Mouse (Mus musculus) intestine, embryonic 14.5 days (tissue): ENCODE measurements around the gene Lhfpl2. TPM values are rescaled to one million over a fixed set of nuclear protein-coding genes. Genes with fewer than 3 reads are reported as not detected.

Experiments used
- ATAC-seq: fragments of 200-750 bp; cut with Nextera tagmentation; replicated peaks from 2 replicates; pipeline ENCODE4 v1.8.0; 2017; ENCODE audit warnings: low read depth, moderate number of reproducible peaks, moderate TSS enrichment, moderate library complexity; ENCODE audit not compliant: low FRiP score, low TSS enrichment
- DNase-seq: peaks from one replicate; pipeline ENCODE4 v3.0.0-alpha.2; 2018; ENCODE audit warnings: low spot score
- H3K27ac ChIP-seq: fragments of 300-500 bp; sonication (generic); 2 replicates; pipeline ENCODE4 v1.5.1; 2014; ENCODE audit warnings: low read depth, mild to moderate bottlenecking, control low read depth
- H3K27me3 ChIP-seq: fragments of 300-500 bp; sonication (generic); replicated peaks from 2 replicates; pipeline ENCODE4 v1.6.1; 2014; ENCODE audit warnings: low read length, control low read depth; ENCODE audit not compliant: control insufficient read depth, insufficient read depth
- H3K36me3 ChIP-seq: fragments of 300-500 bp; sonication (generic); 2 replicates; pipeline ENCODE4 v1.6.1; 2014; ENCODE audit warnings: low read length, control low read depth; ENCODE audit not compliant: control insufficient read depth, insufficient read depth
- H3K4me1 ChIP-seq: fragments of 300-500 bp; sonication (generic); replicated peaks from 2 replicates; pipeline ENCODE4 v1.6.1; 2014; ENCODE audit warnings: low read length, control low read depth, mixed read lengths; ENCODE audit not compliant: control insufficient read depth, insufficient read depth
- H3K4me2 ChIP-seq: fragments of 300-500 bp; sonication (generic); 2 replicates; pipeline ENCODE4 v1.6.1; 2014; ENCODE audit warnings: low read length
- H3K4me3 ChIP-seq: fragments of 300-500 bp; sonication (generic); 2 replicates; pipeline ENCODE4 v1.5.1; 2014; ENCODE audit warnings: low read depth, low read length, control low read depth, mixed read lengths
- H3K9ac ChIP-seq: fragments of 300-500 bp; sonication (generic); 2 replicates; pipeline ENCODE4 v1.6.1; 2014; ENCODE audit warnings: mild to moderate bottlenecking, low read length
- H3K9me3 ChIP-seq: fragments of 300-500 bp; sonication (generic); 2 replicates; pipeline ENCODE4 v1.6.1; 2016; ENCODE audit warnings: low read length, control low read depth; ENCODE audit not compliant: control insufficient read depth
- WGBS: fragments of 180-500 bp; shearing (Covaris S2); extraction: QIAGEN DNeasy Blood & Tissue Kit; methylation state at CpG from one replicate; pipeline ENCODE4 v1.1.7; 2014; 5-methylcytosine and 5-hydroxymethylcytosine counted together
- polyA plus RNA-seq: library from polyadenylated mRNA; unstranded; fragments of >200 nt; fragmentation: Nextera tagmentation; extraction: Ambion mirVana; gene quantifications from 2 replicates; pipeline ENCODE4 v1.2.1, GENCODE M21; 2014

The Lhfpl2 gene
- polyA plus RNA-seq, 1 experiment from 2014 or later: 17.3 TPM

- 69% methylated on average over 9 of the region's 9 CpGs for WGBS
Measured at GRCm38 (mm10) chr13:94087061-94087460, 29.5 kb downstream of the Lhfpl2 start.

GRCm38 (mm10) chr13:94088788-94089187 lies 31.2 kb downstream of the Lhfpl2 start:
- Histone ChIP-seq H3K27ac (no peak overlapping the region), H3K36me3 (no peaks in the 10 kb centered on the region), H3K27me3 (no peaks in the 10 kb centered on the region), H3K9me3 (no peaks in the 10 kb centered on the region), H3K4me3 (no peak overlapping the region), H3K4me2 (no peak overlapping the region), H3K4me1 (peaks cover 11% of the 10 kb centered on the region; the same call in 1 of the 2 replicates), H3K9ac (no peak overlapping the region)
- DNase-seq: no peak
- ATAC-seq: no peak
- 79% methylated on average over 9 of the region's 9 CpGs for WGBS

More at GRCm38 (mm10) chr13:94087061-94087460, 29.5 kb downstream of the Lhfpl2 start:
- Histone ChIP-seq H3K4me2 (no peak overlapping the region), H3K4me3 (no peak overlapping the region), H3K36me3 (no peaks in the 10 kb centered on the region), H3K27ac (no peak overlapping the region), H3K9ac (no peak overlapping the region), H3K27me3 (no peaks in the 10 kb centered on the region), H3K9me3 (no peaks in the 10 kb centered on the region), H3K4me1 (0 out of 2 replicates have a peak, but pooled peaks cover 4% of the 10 kb centered on the region)
- no peak for DNase-seq
- no peak for ATAC-seq

GRCm38 (mm10) chr13:94089286-94089685 lies 31.7 kb downstream of the Lhfpl2 start:
- H3K9ac ChIP-seq: no peak overlapping the region
- no peak overlapping the region for H3K4me3 ChIP-seq
- no peaks in the 10 kb centered on the region for H3K27me3 ChIP-seq
- no peaks in the 10 kb centered on the region for H3K9me3 ChIP-seq
- DNase-seq: no peak
- no peak overlapping the region for H3K4me2 ChIP-seq
- H3K4me1 ChIP-seq: peaks cover 11% of the 10 kb centered on the region; the same call in 1 of the 2 replicates
- H3K36me3 ChIP-seq: no peaks in the 10 kb centered on the region
- 39% methylated on average over 9 of the region's 9 CpGs for WGBS
- H3K27ac ChIP-seq: no peak overlapping the region
- ATAC-seq: no peak

DNA sequence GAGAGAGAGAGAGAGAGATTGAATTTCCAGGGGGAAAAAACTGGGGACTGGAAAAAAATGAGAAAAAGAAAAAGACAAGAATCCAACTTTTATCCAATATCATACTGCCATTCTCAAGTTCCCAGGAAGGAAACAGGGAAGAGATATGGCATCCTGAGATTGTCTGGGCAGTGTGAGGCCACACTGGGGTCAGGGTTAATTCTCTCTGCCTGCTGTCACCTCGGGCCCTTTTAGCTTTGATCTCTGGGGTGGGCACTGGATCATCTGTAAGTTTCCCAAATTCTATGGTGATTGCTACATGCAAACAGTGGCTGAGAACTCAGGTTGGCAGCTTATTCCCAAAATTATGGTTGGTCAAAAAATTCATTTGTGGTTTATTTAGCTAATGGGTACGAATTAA lies 33.8 kb downstream of the Lhfpl2 start:
- Histone ChIP-seq H3K9me3 (no peaks in the 10 kb centered on the region), H3K36me3 (no peaks in the 10 kb centered on the region), H3K27me3 (no peaks in the 10 kb centered on the region), H3K9ac (no peak overlapping the region), H3K27ac (no peak overlapping the region), H3K4me3 (no peak overlapping the region), H3K4me2 (no peak overlapping the region), H3K4me1 (peaks cover 11% of the 10 kb centered on the region; the same call in 1 of the 2 replicates)
- 44% methylated on average over 2 of the region's 2 CpGs for WGBS
- DNase-seq: no peak
- no peak for ATAC-seq

DNA sequence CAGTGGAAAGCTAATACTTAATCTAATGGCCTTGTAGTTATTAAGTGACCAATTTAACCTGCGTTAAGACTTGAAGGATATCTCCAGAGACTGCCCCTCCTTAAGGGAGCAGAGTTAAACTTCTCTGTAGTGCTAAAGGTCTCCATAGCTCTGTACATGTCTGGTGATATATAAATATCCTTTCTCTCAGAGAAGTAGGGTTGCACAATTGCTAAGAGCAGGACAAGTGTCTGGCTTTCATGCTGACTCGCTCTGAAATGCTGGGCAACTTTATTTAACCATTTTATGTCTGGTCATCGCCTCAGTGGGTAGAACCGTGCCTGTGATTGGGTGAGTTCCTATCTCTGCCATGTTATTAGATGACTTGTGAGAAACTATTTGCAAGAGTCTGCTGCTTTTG lies 36.6 kb downstream of the Lhfpl2 start:
- H3K9ac ChIP-seq: no peak overlapping the region
- DNase-seq: no peak
- peaks cover 14% of the 10 kb centered on the region; the same call in 1 of the 2 replicates for H3K4me1 ChIP-seq
- peak; percentile 33; the same call in 1 of the 2 replicates for ATAC-seq
- 62% methylated on average over 4 of the region's 4 CpGs for WGBS
- H3K4me2 ChIP-seq: no peak overlapping the region
- no peaks in the 10 kb centered on the region for H3K36me3 ChIP-seq
- no peaks in the 10 kb centered on the region for H3K27me3 ChIP-seq
- no peak overlapping the region for H3K27ac ChIP-seq
- no peak overlapping the region for H3K4me3 ChIP-seq
- H3K9me3 ChIP-seq: no peaks in the 10 kb centered on the region

DNA sequence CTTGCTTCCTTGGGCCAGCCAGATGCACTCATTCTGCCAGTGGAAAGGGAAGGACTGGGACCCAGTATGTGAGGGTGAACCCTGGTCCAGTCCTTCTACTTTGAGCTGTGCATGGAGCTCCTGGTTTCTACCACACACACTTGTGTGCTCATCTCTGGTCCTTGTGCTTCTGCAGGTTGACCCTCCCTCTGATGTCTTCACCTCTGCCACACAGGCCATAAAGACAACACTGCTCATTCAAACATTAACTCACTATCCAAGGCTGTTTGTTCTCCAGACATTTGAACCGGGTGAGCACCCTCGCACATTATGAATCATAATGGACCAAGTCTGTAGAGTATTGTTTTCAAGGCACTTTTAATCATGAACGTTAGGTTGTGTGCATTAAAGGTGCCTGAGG lies 37.0 kb downstream of the Lhfpl2 start:
- Histone ChIP-seq H3K27ac (no peak overlapping the region), H3K9ac (no peak overlapping the region), H3K4me2 (no peak overlapping the region), H3K4me1 (peaks cover 14% of the 10 kb centered on the region; the same call in 1 of the 2 replicates), H3K36me3 (no peaks in the 10 kb centered on the region), H3K27me3 (no peaks in the 10 kb centered on the region), H3K4me3 (no peak overlapping the region), H3K9me3 (no peaks in the 10 kb centered on the region)
- ATAC-seq (peak; percentile 56; the same call in 1 of the 2 replicates), DNase-seq (no peak)
- 61% methylated on average over 3 of the region's 3 CpGs for WGBS

GRCm38 (mm10) chr13:94095202-94095601 lies 37.6 kb downstream of the Lhfpl2 start:
- Histone ChIP-seq H3K4me1 (peaks cover 14% of the 10 kb centered on the region; the same call in 1 of the 2 replicates), H3K4me3 (no peak overlapping the region), H3K4me2 (no peak overlapping the region), H3K9ac (no peak overlapping the region), H3K9me3 (no peaks in the 10 kb centered on the region), H3K27ac (no peak overlapping the region), H3K27me3 (no peaks in the 10 kb centered on the region), H3K36me3 (no peaks in the 10 kb centered on the region)
- no peak for DNase-seq
- ATAC-seq: no peak

GRCm38 (mm10) chr13:94097667-94098066 lies 40.1 kb downstream of the Lhfpl2 start:
- no peaks in the 10 kb centered on the region for H3K36me3 ChIP-seq
- H3K9ac ChIP-seq: no peak overlapping the region
- no peaks in the 10 kb centered on the region for H3K9me3 ChIP-seq
- no peak overlapping the region for H3K4me3 ChIP-seq
- DNase-seq (no peak), ATAC-seq (no peak)
- no peak overlapping the region for H3K27ac ChIP-seq
- H3K4me2 ChIP-seq: no peak overlapping the region
- H3K27me3 ChIP-seq: no peaks in the 10 kb centered on the region
- peaks cover 8% of the 10 kb centered on the region; the same call in 1 of the 2 replicates for H3K4me1 ChIP-seq
- 21% methylated on average over 2 of the region's 2 CpGs for WGBS

- Histone ChIP-seq H3K36me3 (no peaks in the 10 kb centered on the region), H3K4me1 (peaks cover 3% of the 10 kb centered on the region; the same call in 1 of the 2 replicates), H3K4me2 (no peak overlapping the region), H3K27ac (no peak overlapping the region), H3K9ac (no peak overlapping the region), H3K4me3 (no peak overlapping the region), H3K9me3 (no peaks in the 10 kb centered on the region), H3K27me3 (no peaks in the 10 kb centered on the region)
- ATAC-seq: no peak
- 72% methylated on average over 16 of the region's 16 CpGs for WGBS
- DNase-seq: no peak
Measured at GRCm38 (mm10) chr13:94098369-94099084, 40.9 kb downstream of the Lhfpl2 start.
